Mouse (Mus musculus) MEL (cell line): ENCODE data around the gene Il6ra. TPM values are rescaled to one million over a fixed set of nuclear protein-coding genes. Genes with fewer than 3 reads are reported as not detected.

Source experiments
- DNase-seq: peaks from one replicate; pipeline ENCODE4 v3.0.0; 2011; ENCODE audit warnings: low read depth, low spot score
- H3K27ac ChIP-seq: 2 replicates; pipeline ENCODE4 v1.5.1; 2012; ENCODE audit warnings: low read depth, mild to moderate bottlenecking, control low read depth, low read length, moderate library complexity; ENCODE audit not compliant: control insufficient read depth
- H3K27me3 ChIP-seq, 2 experiments: fragments of 150-350 bp in 1 of 2; sonication (generic) in 1 of 2; 2 replicates each; pipeline ENCODE4 v1.6.1; 2012; ENCODE audit warnings: low read length in 2 of 2, mild to moderate bottlenecking in 2 of 2, improper control_type of control experiment in 1 of 2, moderate library complexity in 1 of 2; ENCODE audit not compliant: insufficient read depth in 2 of 2, control insufficient read depth in 1 of 2
- H3K36me3 ChIP-seq, 2 experiments: 2 replicates each; pipeline ENCODE4 v1.6.1; 2012 to 2014; ENCODE audit warnings: low read length in 2 of 2, improper control_type of control experiment in 1 of 2, inconsistent platforms in 1 of 2, mild to moderate bottlenecking in 1 of 2; ENCODE audit not compliant: insufficient read depth in 2 of 2, control insufficient read depth in 1 of 2
- H3K4me1 ChIP-seq, 2 experiments: fragments of 150-350 bp in 1 of 2; sonication (generic) in 1 of 2; 2 replicates each; pipeline ENCODE4 v1.6.1; 2012; ENCODE audit warnings: low read length in 2 of 2, improper control_type of control experiment in 1 of 2, mild to moderate bottlenecking in 1 of 2; ENCODE audit not compliant: insufficient read depth in 2 of 2, control insufficient read depth in 1 of 2
- H3K4me3 ChIP-seq, 2 experiments: fragments of 150-350 bp in 1 of 2; sonication (generic) in 1 of 2; 2 replicates each; pipeline ENCODE4 v1.5.1; 2012; ENCODE audit warnings: low read depth in 2 of 2, low read length in 2 of 2, mild to moderate bottlenecking in 2 of 2, moderate library complexity in 2 of 2, control low read depth in 1 of 2, improper control_type of control experiment in 1 of 2; ENCODE audit not compliant: control insufficient read depth in 1 of 2, insufficient read depth in 1 of 2
- H3K79me2 ChIP-seq: 2 replicates; pipeline ENCODE4 v1.6.1; 2012; ENCODE audit warnings: mild to moderate bottlenecking, low read length, moderate library complexity; ENCODE audit not compliant: control insufficient read depth, poor library complexity, insufficient read depth
- H3K9ac ChIP-seq: 2 replicates; pipeline ENCODE4 v1.6.1; 2012; ENCODE audit warnings: low read depth, mild to moderate bottlenecking, control low read depth, low read length, moderate library complexity; ENCODE audit not compliant: control insufficient read depth, poor library complexity, severe bottlenecking
- H3K9me3 ChIP-seq: fragments of 150-350 bp; sonication (generic); replicated peaks from 2 replicates; pipeline ENCODE4 v1.6.1; 2012; ENCODE audit warnings: mild to moderate bottlenecking, low read length, improper control_type of control experiment, moderate library complexity; ENCODE audit not compliant: insufficient read depth
- BHLHE40 ChIP-seq: IDR thresholded peaks from 2 replicates; pipeline ENCODE4 v1.6.1; 2012; ENCODE audit warnings: low read depth, mild to moderate bottlenecking, inconsistent platforms, low read length, improper control_type of control experiment, borderline replicate concordance
- CHD1 ChIP-seq: IDR thresholded peaks from 2 replicates; pipeline ENCODE4 v1.6.1; 2012; ENCODE audit warnings: low read depth, mild to moderate bottlenecking, inconsistent platforms, low read length, improper control_type of control experiment
- ELF1 ChIP-seq: IDR thresholded peaks from 2 replicates; pipeline ENCODE4 v1.6.1; 2014; ENCODE audit warnings: low read depth, mild to moderate bottlenecking, inconsistent platforms, low read length, improper control_type of control experiment, moderate library complexity
- EP300 ChIP-seq, 2 experiments: IDR thresholded peaks; 2 replicates each; pipeline ENCODE4 v1.6.1; 2011; ENCODE audit warnings: improper control_type of control experiment in 2 of 2, low read length in 2 of 2, low read depth in 1 of 2, mild to moderate bottlenecking in 1 of 2
- GABPA ChIP-seq: IDR thresholded peaks from 2 replicates; pipeline ENCODE4 v1.6.1; 2012; ENCODE audit warnings: low read depth, mild to moderate bottlenecking, inconsistent platforms, low read length, improper control_type of control experiment, moderate library complexity
- GATA1 ChIP-seq: IDR thresholded peaks from 2 replicates; pipeline ENCODE4 v1.6.1; 2011; ENCODE audit warnings: low read depth, low read length, improper control_type of control experiment
- KAT2A ChIP-seq: conservative IDR thresholded peaks from 2 replicates; pipeline ENCODE4 v1.6.1; 2012; ENCODE audit warnings: low read depth, low read length, improper control_type of control experiment, inconsistent platforms
- MAX ChIP-seq: IDR thresholded peaks from 2 replicates; pipeline ENCODE4 v1.6.1; 2011; ENCODE audit warnings: low read length, improper control_type of control experiment
- MEF2A ChIP-seq: IDR thresholded peaks from 2 replicates; pipeline ENCODE4 v1.6.1; 2014; ENCODE audit warnings: low read depth, mild to moderate bottlenecking, inconsistent platforms, low read length, improper control_type of control experiment; ENCODE audit not compliant: poor library complexity, insufficient replicate concordance, severe bottlenecking; ENCODE audit errors: extremely low read depth
- MXI1 ChIP-seq: IDR thresholded peaks from 2 replicates; pipeline ENCODE4 v1.6.1; 2011; ENCODE audit warnings: mild to moderate bottlenecking, low read depth, low read length, improper control_type of control experiment
- MYB ChIP-seq: IDR thresholded peaks from 2 replicates; pipeline ENCODE4 v1.6.1; 2011; ENCODE audit warnings: mild to moderate bottlenecking, low read depth, low read length, improper control_type of control experiment
- MYC ChIP-seq: IDR thresholded peaks from 2 replicates; pipeline ENCODE4 v1.6.1; 2011; ENCODE audit warnings: low read depth, mild to moderate bottlenecking, low read length, improper control_type of control experiment, moderate library complexity
- NELFE ChIP-seq: IDR thresholded peaks from 2 replicates; pipeline ENCODE4 v1.6.1; 2011; ENCODE audit warnings: low read depth, low read length, improper control_type of control experiment
- NRF1 ChIP-seq: IDR thresholded peaks from 2 replicates; pipeline ENCODE4 v1.6.1; 2014; ENCODE audit warnings: low read depth, mild to moderate bottlenecking, inconsistent platforms, low read length, improper control_type of control experiment, moderate library complexity; ENCODE audit not compliant: poor library complexity, insufficient read depth, severe bottlenecking
- POLR2A ChIP-seq, 2 experiments: IDR thresholded peaks; 2 replicates each; pipeline ENCODE4 v1.6.1; 2011 to 2012; ENCODE audit warnings: low read length in 2 of 2, mild to moderate bottlenecking in 2 of 2, control low read depth in 1 of 2, improper control_type of control experiment in 1 of 2, low read depth in 1 of 2, moderate library complexity in 1 of 2; ENCODE audit not compliant: control insufficient read depth in 1 of 2, insufficient read depth in 1 of 2, poor library complexity in 1 of 2
- POLR2AphosphoS5 ChIP-seq: IDR thresholded peaks from 2 replicates; pipeline ENCODE4 v1.6.1; 2012; ENCODE audit warnings: low read depth, borderline replicate concordance, mild to moderate bottlenecking, inconsistent platforms, low read length, moderate library complexity, mixed read lengths
- RAD21 ChIP-seq: IDR thresholded peaks from 2 replicates; pipeline ENCODE4 v1.6.1; 2011; ENCODE audit warnings: mild to moderate bottlenecking, low read depth, low read length, improper control_type of control experiment
- RCOR1 ChIP-seq: IDR thresholded peaks from 2 replicates; pipeline ENCODE4 v1.6.1; 2012; ENCODE audit warnings: low read depth, mild to moderate bottlenecking, inconsistent platforms, low read length, improper control_type of control experiment
- SIN3A ChIP-seq: IDR thresholded peaks from 2 replicates; pipeline ENCODE4 v1.6.1; 2012; ENCODE audit warnings: low read length, improper control_type of control experiment, inconsistent platforms
- SMC3 ChIP-seq: IDR thresholded peaks from 2 replicates; pipeline ENCODE4 v1.6.1; 2011; ENCODE audit warnings: low read depth, low read length, improper control_type of control experiment
- TAL1 ChIP-seq: IDR thresholded peaks from 2 replicates; pipeline ENCODE4 v1.6.1; 2012; ENCODE audit warnings: mild to moderate bottlenecking, inconsistent platforms, low read length, moderate library complexity, mixed read lengths
- TBP ChIP-seq: IDR thresholded peaks from 2 replicates; pipeline ENCODE4 v1.8.0; 2011; ENCODE audit warnings: low read depth, low read length, improper control_type of control experiment
- TCF12 ChIP-seq: IDR thresholded peaks from 2 replicates; pipeline ENCODE4 v1.6.1; 2014; ENCODE audit warnings: low read depth, mild to moderate bottlenecking, inconsistent platforms, low read length, improper control_type of control experiment, moderate library complexity
- ZKSCAN1 ChIP-seq: IDR thresholded peaks from 2 replicates; pipeline ENCODE4 v1.6.1; 2012; ENCODE audit warnings: low read depth, mild to moderate bottlenecking, inconsistent platforms, low read length, improper control_type of control experiment, moderate library complexity
- ZMIZ1 ChIP-seq: IDR thresholded peaks from 2 replicates; pipeline ENCODE4 v1.6.1; 2012; ENCODE audit warnings: low read depth, mild to moderate bottlenecking, inconsistent platforms, low read length, improper control_type of control experiment, moderate library complexity
- ZNF384 ChIP-seq: IDR thresholded peaks from 2 replicates; pipeline ENCODE4 v1.6.1; 2012; ENCODE audit warnings: low read depth, mild to moderate bottlenecking, inconsistent platforms, low read length, improper control_type of control experiment
- polyA plus RNA-seq, 2 experiments: library from polyadenylated mRNA; stranded (reverse) in 1 of 2; unstranded in 1 of 2; fragments of >175 nt in 1 of 2; fragments of >200 nt in 1 of 2; gene quantifications; 2 replicates each; pipeline versions ENCODE4 v1.2.1 to v1.2.4; 2012; ENCODE audit warnings: low replicate concordance in 2 of 2, low read depth in 1 of 2; ENCODE audit not compliant: insufficient read length in 2 of 2, insufficient read depth in 1 of 2, missing spikeins in 1 of 2
- total RNA-seq: library from RNA; depleted of rRNA; stranded (reverse); fragments of 300-350 nt; gene quantifications from 2 replicates; pipeline ENCODE4 v1.2.3, GENCODE M21; 2012

Gene Il6ra
- total and polyA plus RNA-seq, 3 experiments, result 0.15 to 3.4 TPM; not detected in 1

DNA sequence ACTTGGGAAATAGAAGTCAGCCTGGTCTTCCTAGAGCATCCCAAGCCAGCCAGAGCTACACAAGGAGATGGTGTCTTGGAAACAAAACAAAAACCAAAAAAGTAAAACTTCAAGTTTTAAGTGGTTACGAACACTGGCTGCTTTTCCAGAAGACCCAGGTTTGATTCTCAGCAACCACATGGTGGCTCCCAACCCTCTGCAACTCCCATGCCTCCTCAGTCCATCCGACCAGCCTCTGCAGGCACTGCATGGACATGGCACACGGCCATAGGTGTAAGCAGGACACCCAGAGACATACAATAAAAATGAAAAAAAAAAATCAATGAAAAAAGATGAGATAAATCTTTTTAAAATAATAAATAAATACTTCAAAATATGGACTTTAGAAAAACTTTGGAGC, 33.7 kb downstream of the Il6ra start:
- H3K27me3 ChIP-seq, result no peaks in the 10 kb centered on the region
- no peak overlapping the region for H3K9ac ChIP-seq
- TF ChIP-seq CHD1, result no peak
- no peak for TF ChIP-seq TBP
- no peak for TF ChIP-seq NRF1
- no peak for TF ChIP-seq SMC3
- TF ChIP-seq RCOR1, result no peak
- no peak for TF ChIP-seq ZNF384
- no peak for TF ChIP-seq ZMIZ1
- TF ChIP-seq MYC, result no peak
- no peak for TF ChIP-seq SIN3A
- no peak for TF ChIP-seq GABPA
- no peak for TF ChIP-seq MXI1
- TF ChIP-seq ZKSCAN1, result no peak
- no peaks in the 10 kb centered on the region for H3K9me3 ChIP-seq
- H3K36me3 ChIP-seq, result peaks cover 0 to 19% of the 10 kb centered on the region in 2 experiments; a peak in 2 of 4 replicates
- peaks cover 11 to 28% of the 10 kb centered on the region in 2 experiments for H3K4me1 ChIP-seq
- H3K4me3 ChIP-seq, result no peak overlapping the region
- H3K79me2 ChIP-seq, result no peaks in the 10 kb centered on the region
- no peak for DNase-seq
- H3K27ac ChIP-seq, result no peak overlapping the region

DNA sequence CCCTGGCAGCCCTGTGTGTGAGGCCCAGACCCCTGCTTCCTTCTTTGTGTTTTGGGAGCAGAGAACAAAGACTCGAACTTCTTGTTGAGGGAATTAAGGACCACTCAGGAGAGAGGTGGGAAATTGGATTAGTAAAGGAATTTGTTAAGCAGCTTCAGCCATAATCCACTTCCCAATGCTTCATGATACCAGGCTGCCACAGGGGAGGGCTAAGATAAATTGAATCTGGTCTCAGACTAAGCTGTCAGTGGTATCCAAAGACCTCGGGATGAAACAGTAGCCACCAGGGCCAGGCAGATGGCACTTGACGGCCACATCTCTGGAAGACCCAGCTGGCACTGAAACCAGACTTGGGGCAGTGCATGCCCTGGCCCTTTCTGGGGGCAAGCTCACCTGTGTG, 34.5 kb downstream of the Il6ra start:
- H3K27ac ChIP-seq, result no peak overlapping the region
- H3K9me3 ChIP-seq, result no peaks in the 10 kb centered on the region
- TF ChIP-seq POLR2A (IDR thresholded peaks at IDR 0.05; ENCODE audit: control insufficient read depth in 1 of 2, insufficient read depth in 1 of 2, low read depth in 1 of 2, low read length in 2 of 2, poor library complexity in 1 of 2), result no peak
- TF ChIP-seq TAL1, result no peak
- no peak for TF ChIP-seq GATA1
- no peak for TF ChIP-seq RAD21
- TF ChIP-seq POLR2AphosphoS5, result no peak
- TF ChIP-seq MYB, result no peak
- TF ChIP-seq MXI1, result no peak
- no peak for TF ChIP-seq ZNF384
- no peak for TF ChIP-seq EP300 (IDR thresholded peaks at IDR 0.05; ENCODE audit: low read depth in 1 of 2, low read length in 2 of 2)
- no peak for TF ChIP-seq ELF1
- TF ChIP-seq BHLHE40, result no peak
- no peak for TF ChIP-seq MAX
- TF ChIP-seq NELFE, result no peak
- no peak for TF ChIP-seq MEF2A
- no peak for TF ChIP-seq SMC3
- no peak for TF ChIP-seq KAT2A
- TF ChIP-seq MYC, result no peak
- no peak for TF ChIP-seq TCF12
- no peaks in the 10 kb centered on the region for H3K79me2 ChIP-seq
- peaks cover 10 to 20% of the 10 kb centered on the region in 2 experiments for H3K4me1 ChIP-seq
- H3K4me3 ChIP-seq, result no peak overlapping the region
- H3K27me3 ChIP-seq, result no peaks in the 10 kb centered on the region
- H3K36me3 ChIP-seq, result peaks cover 0 to 12% of the 10 kb centered on the region in 2 experiments; a peak in 2 of 4 replicates
- H3K9ac ChIP-seq, result no peak overlapping the region
- no peak for DNase-seq
